Mouse (Mus musculus) CH12F3 (cell line): Measurements from ENCODE around the gene Prss35.

Experiments used
- in situ Hi-C: fragments of 300-500 bp; cut with MboI; formaldehyde crosslinking; loops from 2 replicates; pipeline ENCODE4 v1.14.3; 2020; ENCODE audit warnings: low sequenced_read_pairs

Gene Prss35

GRCm38 (mm10) chr9:86729084-86729483 is 14.4 kb upstream of the Prss35 start:
- in situ Hi-C loops, result no loop called here

GRCm38 (mm10) chr9:86729811-86730210 is 13.6 kb upstream of the Prss35 start:
- in situ Hi-C loops, result no loop called here

GRCm38 (mm10) chr9:86734357-86734756 is 9.1 kb upstream of the Prss35 start:
- in situ Hi-C loops, result no loop called here

- in situ Hi-C loops, result no loop called here
Measured at GRCm38 (mm10) chr9:86734795-86735194, 8.7 kb upstream of the Prss35 start.

- in situ Hi-C loops, result no loop called here
Measured at GRCm38 (mm10) chr9:86736991-86737390, 6.5 kb upstream of the Prss35 start.

- in situ Hi-C loops, result no loop called here
Measured at GRCm38 (mm10) chr9:86738067-86738466, 5.4 kb upstream of the Prss35 start.

GRCm38 (mm10) chr9:86738801-86739200 is 4.6 kb upstream of the Prss35 start:
- in situ Hi-C loops, result no loop called here

- in situ Hi-C loops, result loop anchor here (10.0 kb wide), 1 partner anchor 145 kb away; no protein-coding TSS in a partner anchor
Measured at GRCm38 (mm10) chr9:86739971-86740370, 3.5 kb upstream of the Prss35 start.

- in situ Hi-C loops, result loop anchor here (10.0 kb wide), 1 partner anchor 149 kb away; no protein-coding TSS in a partner anchor
Measured at GRCm38 (mm10) chr9:86744041-86744440, 592 bp downstream of the Prss35 start.

GRCm38 (mm10) chr9:86745926-86746581 is 2.6 kb downstream of the Prss35 start:
- in situ Hi-C loops, result loop anchor here (10.0 kb wide), 1 partner anchor 151 kb away; no protein-coding TSS in a partner anchor

- in situ Hi-C loops, result no loop called here
Measured at GRCm38 (mm10) chr9:86762477-86763376, 19.3 kb downstream of the Prss35 start.

- in situ Hi-C loops, result no loop called here
Measured at GRCm38 (mm10) chr9:86764002-86764401, 20.6 kb downstream of the Prss35 start.

GRCm38 (mm10) chr9:86766991-86767390 is 23.5 kb downstream of the Prss35 start:
- in situ Hi-C loops, result no loop called here

GRCm38 (mm10) chr9:86772897-86773296 is 29.4 kb downstream of the Prss35 start:
- in situ Hi-C loops, result no loop called here

- in situ Hi-C loops, result no loop called here
Measured at GRCm38 (mm10) chr9:86773996-86774395, 30.5 kb downstream of the Prss35 start.

- in situ Hi-C loops, result no loop called here
Measured at GRCm38 (mm10) chr9:86775374-86775773, 31.9 kb downstream of the Prss35 start.

- in situ Hi-C loops, result no loop called here
Measured at GRCm38 (mm10) chr9:86777309-86777708, 33.9 kb downstream of the Prss35 start.

- in situ Hi-C loops, result no loop called here
Measured at GRCm38 (mm10) chr9:86778212-86778611, 34.8 kb downstream of the Prss35 start.

GRCm38 (mm10) chr9:86781426-86781825 is 38.0 kb downstream of the Prss35 start:
- in situ Hi-C loops, result no loop called here

- in situ Hi-C loops, result no loop called here
Measured at GRCm38 (mm10) chr9:86782836-86783235, 39.4 kb downstream of the Prss35 start.

- in situ Hi-C loops, result no loop called here
Measured at GRCm38 (mm10) chr9:86789186-86789585, 45.7 kb downstream of the Prss35 start.

GRCm38 (mm10) chr9:86791927-86792326 is 48.5 kb downstream of the Prss35 start:
- in situ Hi-C loops, result no loop called here
